Mouse (Mus musculus) c-Kit-negative CD71-positive TER-119-positive erythroid progenitor cells, embryonic 14.5 days (primary cell): ENCODE data around the gene Cnrip1.
"Not testable (repeated sequence)": the region's sequence is repeated elsewhere in the genome, so short reads cannot be mapped to it uniquely, and the experiment has no call there.

ENCODE experiments used
- DNase-seq: peaks from one replicate; pipeline ENCODE4 v3.0.0-alpha.2; 2013; ENCODE audit warnings: low read depth, low spot score

Cnrip1 gene

GRCm38 (mm10) chr11:17051545-17052475 is at the start of gene Cnrip1, which contains the start of gene Plek:
Gene Cnrip1 (plus strand): TSS chr11:17051586.
Gene Plek (minus strand): TSS chr11:17052381.
- DNase-seq: no peak

DNA sequence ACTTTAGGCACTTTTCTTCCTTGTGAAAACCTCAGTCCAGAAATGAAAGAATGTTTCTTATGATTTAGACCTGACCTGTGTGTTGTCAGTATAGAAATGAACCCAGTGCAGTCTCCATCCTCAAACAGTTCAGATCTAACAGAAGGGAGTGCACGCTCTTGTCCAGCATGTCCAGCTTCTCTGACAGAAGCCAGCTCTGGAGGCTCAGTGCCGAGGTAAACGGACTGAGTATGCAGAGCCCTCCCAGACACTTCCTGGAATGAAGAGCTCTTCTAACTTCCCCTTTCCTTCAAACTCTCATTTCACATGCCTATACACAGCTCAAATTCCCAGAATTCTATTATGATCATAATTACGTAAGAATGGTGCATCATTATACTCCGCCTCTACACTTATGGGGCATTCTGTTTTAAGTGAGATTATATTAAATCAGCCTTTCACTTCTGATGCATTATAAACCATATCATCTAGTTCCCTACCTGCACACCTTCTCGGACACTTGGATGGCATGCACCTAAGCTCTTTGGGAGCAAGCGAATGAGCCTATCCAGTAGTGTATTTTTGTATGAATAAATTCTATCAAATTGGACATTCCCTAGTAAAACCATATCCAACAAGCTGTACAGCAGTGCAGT is 48.5 kb upstream of the Cnrip1 start:
- DNase-seq: no peak

GRCm38 (mm10) chr11:17003757-17004156 is 47.6 kb upstream of the Cnrip1 start:
- no peak for DNase-seq

DNA sequence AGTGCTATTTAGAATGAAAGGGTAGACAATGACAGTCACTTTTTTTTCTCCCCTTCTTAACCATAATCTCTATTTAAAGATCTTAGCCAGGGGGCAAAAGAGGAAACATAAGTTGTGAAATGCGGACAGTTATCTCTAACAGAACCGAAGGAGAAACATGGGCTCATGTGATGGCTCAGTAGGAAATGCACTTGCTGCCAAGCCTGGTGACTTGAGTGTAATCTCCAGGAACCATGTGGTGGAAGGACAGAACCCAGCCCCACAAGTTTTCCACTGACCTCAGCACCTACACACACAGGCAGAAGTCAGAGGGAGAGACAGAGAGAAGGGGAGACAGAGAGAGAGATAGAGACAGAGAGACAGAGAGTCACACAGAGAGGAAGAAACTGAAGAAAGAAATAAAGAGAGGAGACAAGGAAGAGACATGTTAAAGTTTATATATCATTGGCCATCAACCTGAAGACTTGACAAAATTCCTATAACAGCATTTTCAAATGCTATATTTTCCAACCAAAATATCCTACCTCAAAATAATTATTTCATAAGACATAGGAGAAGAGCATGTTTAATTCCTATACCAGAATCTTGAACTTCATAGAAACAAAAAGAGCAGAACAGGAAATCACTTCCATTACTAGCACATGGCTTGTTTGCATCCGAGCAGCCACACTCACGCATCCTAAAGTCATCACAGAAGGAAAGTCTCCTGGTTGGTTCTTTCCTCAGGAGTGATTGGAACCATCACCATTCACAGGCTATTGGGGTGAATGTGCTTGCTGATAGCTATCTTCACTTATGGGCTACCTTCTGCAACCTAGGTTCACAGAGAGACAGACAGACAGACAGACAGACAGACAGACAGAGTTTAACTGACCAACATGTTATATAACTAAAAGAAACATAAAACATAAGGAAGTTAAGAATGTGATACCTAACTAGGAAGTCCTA is 46.2 kb upstream of the Cnrip1 start:
- DNase-seq: no peak

DNA sequence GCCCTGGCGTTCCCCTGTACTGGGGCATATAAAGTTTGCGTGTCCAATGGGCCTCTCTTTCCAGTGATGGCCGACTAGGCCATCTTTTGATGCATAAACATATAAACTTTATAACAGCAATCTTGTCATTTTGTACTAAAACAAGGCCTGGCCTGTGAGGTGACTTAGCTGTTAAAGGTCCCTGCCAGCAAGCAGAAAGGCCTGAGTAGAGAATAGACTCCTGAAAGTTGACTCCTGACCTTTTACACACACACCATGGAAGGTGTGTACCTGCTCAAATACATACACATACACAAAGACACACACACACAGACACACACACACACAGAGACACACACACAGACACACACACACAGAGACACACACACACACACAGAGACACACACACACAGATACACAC is 44.9 kb upstream of the Cnrip1 start:
- not testable (repeated sequence) for DNase-seq

- DNase-seq: no peak
Measured at GRCm38 (mm10) chr11:17007517-17008173, 43.7 kb upstream of the Cnrip1 start.

GRCm38 (mm10) chr11:17008498-17008941 is 42.9 kb upstream of the Cnrip1 start:
- no peak for DNase-seq

- no peak for DNase-seq
Measured at GRCm38 (mm10) chr11:17012948-17013347, 38.4 kb upstream of the Cnrip1 start.

GRCm38 (mm10) chr11:17019328-17019727 is 32.1 kb upstream of the Cnrip1 start:
- DNase-seq: no peak

DNA sequence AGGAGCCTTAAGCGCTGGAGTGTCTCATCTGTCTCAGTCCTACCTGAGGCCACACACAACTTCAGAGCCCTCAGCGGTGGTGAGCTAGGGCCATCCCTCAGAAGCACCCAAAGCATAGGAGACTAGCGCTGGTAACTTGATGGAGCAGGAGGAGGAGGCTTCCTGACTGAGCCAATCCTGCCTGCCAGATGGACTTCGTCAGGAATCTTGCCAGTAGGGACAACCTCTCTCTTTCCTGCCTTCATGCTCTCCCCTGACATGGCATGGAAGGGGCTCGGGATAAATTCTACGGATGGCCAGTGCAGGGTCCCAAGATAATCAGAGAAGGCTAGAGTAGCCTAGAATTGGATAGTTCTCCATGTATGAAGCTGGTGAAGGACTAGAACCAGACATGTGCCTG is 28.2 kb upstream of the Cnrip1 start:
- no peak for DNase-seq

- DNase-seq: no peak
Measured at GRCm38 (mm10) chr11:17023984-17024383, 27.4 kb upstream of the Cnrip1 start.

DNA sequence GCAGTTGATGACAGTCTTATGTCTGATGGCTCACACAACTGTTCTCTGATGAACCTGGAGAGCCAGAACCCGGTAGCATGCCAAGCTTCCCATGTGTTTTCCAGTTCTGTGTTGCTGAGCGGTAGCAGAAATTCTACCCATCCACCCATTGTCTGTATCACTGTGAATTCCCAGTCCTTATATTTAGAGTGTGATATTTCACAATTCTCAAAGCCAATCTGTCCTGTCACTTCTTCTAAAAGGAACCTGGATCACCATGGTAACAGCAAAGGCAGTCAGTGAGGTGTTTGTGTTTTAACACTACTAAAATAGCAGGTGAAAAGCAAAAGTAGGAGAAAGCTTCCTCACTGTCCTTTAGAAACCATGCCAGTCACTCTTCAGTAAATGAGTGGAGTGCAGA is 5.6 kb upstream of the Cnrip1 start:
- no peak for DNase-seq

- DNase-seq: no peak
Measured at GRCm38 (mm10) chr11:17052476-17053049, 1.2 kb downstream of the Cnrip1 start.

- DNase-seq: not testable (repeated sequence)
Measured at GRCm38 (mm10) chr11:17069360-17069759, 18.0 kb downstream of the Cnrip1 start.

GRCm38 (mm10) chr11:17075656-17076055 is 24.3 kb downstream of the Cnrip1 start:
- no peak for DNase-seq

GRCm38 (mm10) chr11:17082086-17082485 is 30.7 kb downstream of the Cnrip1 start:
- DNase-seq: no peak

GRCm38 (mm10) chr11:17082953-17083352 is 31.6 kb downstream of the Cnrip1 start:
- no peak for DNase-seq

- no peak for DNase-seq
Measured at GRCm38 (mm10) chr11:17083455-17083854, 32.1 kb downstream of the Cnrip1 start.

GRCm38 (mm10) chr11:17083866-17084265 is 32.5 kb downstream of the Cnrip1 start:
- DNase-seq: no peak

GRCm38 (mm10) chr11:17086106-17086505 is 34.7 kb downstream of the Cnrip1 start:
- no peak for DNase-seq

DNA sequence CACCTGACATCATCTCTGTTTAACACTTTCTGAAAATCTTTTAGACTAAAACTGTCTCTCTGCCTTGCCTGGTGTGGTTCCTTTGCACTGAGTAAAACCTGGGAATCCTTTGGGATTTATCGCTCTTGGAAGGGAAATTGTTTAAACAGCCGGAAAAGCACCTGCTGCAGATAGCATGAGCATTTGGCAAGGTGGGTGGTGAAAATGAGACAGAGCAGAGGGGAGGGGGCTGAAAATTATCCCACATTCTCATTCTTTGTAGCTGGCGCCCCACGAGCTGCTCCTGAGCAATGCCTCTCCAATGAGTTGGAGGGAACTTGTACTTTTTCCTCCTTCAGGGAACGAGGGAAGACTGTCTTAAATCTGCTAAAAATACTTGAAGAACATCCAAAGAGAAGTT is 55.5 kb downstream of the Cnrip1 start:
- DNase-seq: no peak
